Mouse (Mus musculus): ENCODE measurements around the gene Palld. TPM values are rescaled to one million over a fixed set of nuclear protein-coding genes. Genes with fewer than 3 reads are reported as not detected.

The Palld gene
- polyA plus RNA-seq, 1 experiment, result 13.4 TPM

DNA sequence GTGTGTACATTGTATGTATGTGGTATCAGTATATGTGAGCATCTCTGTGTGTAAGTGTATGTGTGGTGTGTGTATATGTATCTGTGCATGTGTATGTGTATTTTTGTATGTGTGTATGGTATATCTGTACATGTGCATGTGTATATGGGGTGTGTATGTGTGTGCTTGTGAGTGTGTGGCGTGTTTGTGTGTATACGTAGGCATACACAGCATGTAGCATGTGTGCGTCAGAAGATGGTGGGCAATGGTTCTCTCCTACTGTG lies 435.0 kb downstream of the Palld start:
- H3K27ac ChIP-seq (ENCODE audit: insufficient read depth, low read length), result no peak overlapping the region
- no peaks in the 10 kb centered on the region for H3K27me3 ChIP-seq (ENCODE audit: control insufficient read depth, insufficient read depth, low read length)
- no peaks in the 10 kb centered on the region for H3K4me1 ChIP-seq (ENCODE audit: control insufficient read depth, insufficient read depth, insufficient read length)
- 91% methylated on average over 3 of the region's 3 CpGs for WGBS
- H3K4me3 ChIP-seq (ENCODE audit: extremely low read depth, insufficient read depth, insufficient read length), result no peak overlapping the region
- no peaks in the 10 kb centered on the region for H3K36me3 ChIP-seq (ENCODE audit: control insufficient read depth, insufficient read depth, low read length)
- DNase-seq (ENCODE audit: low read depth in 1 of 2, low spot score in 2 of 2), result no peak
- no peak for TF ChIP-seq CTCF (IDR thresholded peaks at IDR 0.05; ENCODE audit: extremely low read depth, insufficient read depth, insufficient read length, insufficient replicate concordance)
- TF ChIP-seq POLR2A (IDR thresholded peaks at IDR 0.05; ENCODE audit: low read depth, low read length), result no peak

DNA sequence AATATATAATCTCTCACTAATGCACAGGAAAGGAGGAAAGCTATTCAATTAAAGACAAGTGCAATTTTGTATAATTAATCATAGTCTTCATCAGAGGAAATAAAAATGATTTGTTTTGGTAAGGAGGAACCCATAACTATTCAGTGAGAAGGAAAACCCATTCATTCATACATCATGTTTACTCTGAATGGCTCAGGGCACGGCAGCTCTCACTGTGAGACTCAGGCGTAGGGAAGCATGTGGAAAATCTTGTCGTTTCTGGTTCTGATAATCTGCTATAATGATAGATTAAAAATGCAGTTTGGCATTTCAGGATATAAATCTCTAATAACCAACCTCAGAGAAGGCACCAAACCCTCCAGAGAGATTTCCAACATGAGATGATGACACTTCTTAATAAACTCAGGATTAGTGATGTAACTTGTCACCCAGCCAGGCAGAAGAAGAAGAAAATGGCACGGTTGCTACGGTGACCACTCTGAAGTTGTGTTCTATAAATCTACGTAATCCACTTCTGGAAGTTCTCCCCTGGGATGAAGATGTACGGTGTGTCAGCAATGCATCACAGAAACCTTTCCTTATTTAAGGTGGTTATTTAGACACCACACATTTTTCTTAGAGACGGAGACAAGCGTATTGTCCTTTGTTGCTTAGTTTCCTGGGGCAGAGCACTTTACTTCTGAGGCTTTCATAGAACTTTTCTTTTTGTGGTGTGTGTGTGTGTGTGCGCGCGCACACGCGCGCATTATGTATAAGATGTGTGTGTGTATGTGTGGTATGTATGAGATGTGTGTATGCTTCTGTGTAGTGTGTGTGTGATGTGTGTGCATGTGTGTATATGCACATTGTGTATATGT lies 435.6 kb downstream of the Palld start:
- H3K4me3 ChIP-seq (ENCODE audit: extremely low read depth, insufficient read depth, insufficient read length), result no peak overlapping the region
- no peak for DNase-seq (ENCODE audit: low read depth in 1 of 2, low spot score in 2 of 2)
- 93% methylated on average over 15 of the region's 15 CpGs for WGBS
- no peak overlapping the region for H3K27ac ChIP-seq (ENCODE audit: insufficient read depth, low read length)
- H3K27me3 ChIP-seq (ENCODE audit: control insufficient read depth, insufficient read depth, low read length), result no peaks in the 10 kb centered on the region
- H3K4me1 ChIP-seq (ENCODE audit: control insufficient read depth, insufficient read depth, insufficient read length), result no peaks in the 10 kb centered on the region
- TF ChIP-seq CTCF (IDR thresholded peaks at IDR 0.05; ENCODE audit: extremely low read depth, insufficient read depth, insufficient read length, insufficient replicate concordance) (no peak), POLR2A (IDR thresholded peaks at IDR 0.05; ENCODE audit: low read depth, low read length) (no peak)
- H3K36me3 ChIP-seq (ENCODE audit: control insufficient read depth, insufficient read depth, low read length), result no peaks in the 10 kb centered on the region

DNA sequence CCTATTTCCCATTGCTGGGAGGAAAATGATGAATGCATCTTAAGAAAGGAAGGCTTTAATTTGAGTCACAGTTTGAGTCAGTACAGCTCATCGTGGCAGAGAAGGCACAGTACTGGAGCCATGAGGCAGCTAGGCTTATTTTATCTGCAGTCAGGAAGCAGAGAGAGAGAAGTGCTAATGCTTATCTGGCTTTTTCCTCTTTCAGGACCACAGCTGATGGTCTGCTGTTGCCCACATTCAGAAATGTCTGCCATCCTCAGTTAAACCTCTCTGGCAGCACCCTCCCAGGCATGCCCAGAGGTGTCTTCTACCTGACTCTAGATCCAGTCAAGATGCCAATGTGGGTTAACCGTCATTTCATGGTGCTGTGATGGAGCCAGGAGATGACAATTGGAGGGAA lies 438.1 kb downstream of the Palld start:
- WGBS, result 60% methylated on average over 2 of the region's 2 CpGs
- no peak overlapping the region for H3K27ac ChIP-seq (ENCODE audit: insufficient read depth, low read length)
- H3K36me3 ChIP-seq (ENCODE audit: control insufficient read depth, insufficient read depth, low read length), result no peaks in the 10 kb centered on the region
- no peaks in the 10 kb centered on the region for H3K27me3 ChIP-seq (ENCODE audit: control insufficient read depth, insufficient read depth, low read length)
- no peak overlapping the region for H3K4me3 ChIP-seq (ENCODE audit: extremely low read depth, insufficient read depth, insufficient read length)
- no peak for TF ChIP-seq POLR2A (IDR thresholded peaks at IDR 0.05; ENCODE audit: low read depth, low read length)
- no peak for DNase-seq (ENCODE audit: low read depth in 1 of 2, low spot score in 2 of 2)
- no peaks in the 10 kb centered on the region for H3K4me1 ChIP-seq (ENCODE audit: control insufficient read depth, insufficient read depth, insufficient read length)

DNA sequence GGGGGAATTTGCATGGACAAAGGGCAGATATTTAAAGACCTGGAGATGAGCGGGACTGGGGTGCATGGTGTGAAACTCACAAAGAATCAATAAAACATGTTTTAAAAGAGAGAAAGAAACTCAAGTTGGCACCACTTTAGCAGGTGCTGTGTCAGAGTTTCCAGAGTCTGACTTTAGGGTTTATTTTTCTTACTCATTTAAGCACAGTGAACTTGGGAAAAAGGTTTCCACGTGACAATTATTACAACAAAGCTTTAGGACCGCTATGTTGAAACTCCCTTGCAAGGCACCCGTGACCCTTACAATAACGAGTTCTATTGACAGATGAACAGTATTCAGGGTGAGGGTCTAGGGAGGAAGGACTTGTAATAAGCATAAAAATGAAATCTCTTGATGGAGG lies 440.3 kb downstream of the Palld start:
- 82% methylated on average over 5 of the region's 5 CpGs for WGBS
- H3K4me3 ChIP-seq (ENCODE audit: extremely low read depth, insufficient read depth, insufficient read length), result no peak overlapping the region
- H3K27ac ChIP-seq (ENCODE audit: insufficient read depth, low read length), result no peak overlapping the region
- no peaks in the 10 kb centered on the region for H3K4me1 ChIP-seq (ENCODE audit: control insufficient read depth, insufficient read depth, insufficient read length)
- no peak for DNase-seq (ENCODE audit: low read depth in 1 of 2, low spot score in 2 of 2)
- no peaks in the 10 kb centered on the region for H3K27me3 ChIP-seq (ENCODE audit: control insufficient read depth, insufficient read depth, low read length)
- TF ChIP-seq CTCF (IDR thresholded peaks at IDR 0.05; ENCODE audit: extremely low read depth, insufficient read depth, insufficient read length, insufficient replicate concordance) (no peak), POLR2A (IDR thresholded peaks at IDR 0.05; ENCODE audit: low read depth, low read length) (no peak)
- H3K36me3 ChIP-seq (ENCODE audit: control insufficient read depth, insufficient read depth, low read length), result no peaks in the 10 kb centered on the region

Other genes starting within 250 kb of the Palld start
- 0.53 and 0.83 TPM in 2 replicates for gene Ddx60, start 25.4 kb upstream of the Palld start, polyA plus RNA-seq (2012; rRNA removed)
- gene Anxa10, start 220.5 kb upstream of the Palld start, polyA plus RNA-seq (2012; rRNA removed), result not detected in 2 replicates

Measured in spleen, adult 2 months (tissue).